Mouse (Mus musculus): ENCODE measurements around the gene Esp22. TPM values are rescaled to one million over a fixed set of nuclear protein-coding genes. Genes with fewer than 3 reads are reported as not detected.
"Not testable (repeated sequence)": the region's sequence is repeated elsewhere in the genome, so short reads cannot be mapped to it uniquely, and the experiment has no call there.

Esp22 gene
- polyA plus RNA-seq (2012; rRNA removed): not detected in 2 replicates

DNA sequence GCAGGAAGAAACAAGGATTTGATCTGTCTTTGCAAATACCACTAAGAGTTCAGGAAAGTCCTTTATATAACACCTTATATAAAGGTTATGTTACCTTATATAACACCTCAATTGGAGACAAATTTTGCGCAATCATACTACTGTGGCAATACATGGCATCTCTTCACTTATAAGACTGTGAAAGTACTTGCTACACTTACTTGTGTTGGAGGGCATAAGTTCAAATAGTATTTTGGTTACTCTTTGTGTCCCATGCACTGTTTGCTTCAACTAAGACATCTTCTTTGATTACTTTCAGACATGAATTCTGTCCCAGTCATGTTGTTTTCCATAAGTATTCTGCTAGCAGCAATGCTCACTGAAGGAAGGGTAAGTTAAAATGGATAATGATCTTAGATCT is at the start of gene Esp22:
Esp22 (plus strand) TSS at position 301 of the 400 bp plus-strand sequence.
- DNase-seq (ENCODE audit: low spot score): no peak

GRCm38 (mm10) chr17:39063641-39064040 is 31.5 kb upstream of the Esp22 start:
- DNase-seq (ENCODE audit: low spot score): no peak

DNA sequence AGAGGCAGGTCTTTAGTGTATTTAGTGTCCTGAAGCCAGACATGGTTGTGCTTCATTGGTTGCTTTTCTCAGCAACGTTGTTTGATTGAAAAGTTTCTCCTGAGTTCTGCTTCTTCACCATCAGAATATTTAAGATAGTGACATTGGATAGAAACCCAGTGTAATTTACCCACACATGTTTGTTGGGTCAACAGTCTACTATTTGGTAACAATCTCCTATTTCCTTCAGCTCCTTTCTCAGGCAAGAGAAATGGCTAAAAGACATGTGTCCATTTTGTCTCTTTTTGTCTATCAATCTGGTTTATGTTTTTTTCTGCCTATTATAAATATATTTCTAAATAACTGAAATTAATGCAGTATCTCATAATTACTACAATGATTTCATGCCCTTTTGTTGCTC is 18.2 kb upstream of the Esp22 start, which contains the start of gene Esp23:
Esp23 (minus strand) TSS at position 101 of the 400 bp plus-strand sequence.
- no peak for DNase-seq (ENCODE audit: low spot score)

- DNase-seq (ENCODE audit: low spot score): not testable (repeated sequence)
Observed at GRCm38 (mm10) chr17:39107126-39107525, 12.0 kb downstream of the Esp22 start.

DNA sequence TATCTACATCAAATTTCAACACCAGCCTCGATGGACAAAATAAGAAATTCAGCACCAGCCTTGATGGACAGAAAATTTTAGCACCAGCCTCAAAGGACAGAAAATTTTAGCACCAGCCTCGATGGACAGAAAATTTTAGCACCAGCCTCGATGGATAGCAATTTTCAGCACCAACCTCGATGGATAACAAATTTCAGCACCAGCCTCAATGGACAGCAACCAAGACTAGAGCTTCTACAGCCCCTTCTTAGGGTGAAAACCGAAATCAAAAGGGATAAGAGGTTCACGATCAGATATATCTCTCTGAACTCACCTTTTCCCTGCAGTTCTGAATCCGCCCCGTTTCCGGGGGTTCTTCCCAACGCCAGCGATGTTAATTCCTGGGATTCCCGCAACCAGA is 34.0 kb downstream of the Esp22 start:
- not testable (repeated sequence) for DNase-seq (ENCODE audit: low spot score)

Other genes starting within 250 kb of the Esp22 start
- not detected in 2 replicates for gene Esp24, start 58.6 kb upstream of the Esp22 start, polyA plus RNA-seq (2012; rRNA removed)
- not detected in 2 replicates for gene Gm21903, start 52.0 kb upstream of the Esp22 start, polyA plus RNA-seq (2012; rRNA removed)
- gene Esp23, start 18.3 kb upstream of the Esp22 start, polyA plus RNA-seq (2012; rRNA removed): not detected in 2 replicates